Mouse (Mus musculus) liver, postnatal 0 days (tissue): ENCODE results near the gene Zfp36.

Source experiments
- CTCF ChIP-seq: sonication (generic); IDR thresholded peaks from 2 replicates; pipeline ENCODE4 v1.5.1; 2016; ENCODE audit warnings: antibody characterized with exemption, low read depth
- EP300 ChIP-seq: IDR thresholded peaks from 2 replicates; pipeline ENCODE4 v1.6.1; 2016; ENCODE audit warnings: antibody characterized with exemption, low read depth, mild to moderate bottlenecking

DNA sequence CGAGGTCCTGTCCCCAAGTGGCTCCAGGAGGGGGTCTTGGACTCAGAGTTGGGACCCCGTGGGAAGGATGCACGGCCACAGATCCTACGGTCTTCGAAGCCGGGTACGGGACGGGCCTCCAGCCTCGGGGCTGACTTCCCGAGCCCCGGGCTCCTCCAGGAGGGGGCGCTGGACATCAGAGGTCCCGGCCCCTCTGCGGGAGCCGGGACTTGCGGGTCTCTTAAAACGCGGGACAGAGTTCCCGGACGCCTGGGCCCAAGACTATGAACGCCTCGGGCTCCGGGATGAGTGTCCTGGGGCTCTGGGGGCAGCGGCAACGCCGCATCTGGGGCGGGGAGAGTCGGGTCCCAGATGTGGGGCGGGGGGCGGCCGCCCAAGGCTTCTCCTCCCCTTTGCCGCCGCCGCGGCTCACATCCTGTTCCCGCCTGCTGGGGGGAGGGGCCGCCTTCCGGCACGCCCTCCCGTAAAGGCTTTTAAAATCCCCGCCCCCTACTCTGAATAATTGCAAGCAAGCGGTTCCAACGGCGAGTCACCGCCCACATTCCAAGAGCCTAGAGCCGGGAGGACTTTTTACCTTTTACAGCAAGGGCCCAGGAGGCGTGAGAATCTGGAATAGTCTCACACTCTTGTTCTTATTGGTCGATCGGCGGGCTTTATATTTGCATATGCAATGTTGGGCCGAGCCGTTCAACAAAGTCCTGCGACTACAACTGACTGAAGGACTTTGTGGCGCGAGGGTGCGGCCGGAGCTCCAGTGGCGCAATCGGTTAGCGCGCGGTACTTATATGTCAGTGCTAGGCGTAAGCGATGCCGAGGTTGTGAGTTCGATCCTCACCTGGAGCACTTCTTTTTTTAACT lies 7.6 kb downstream of the Zfp36 start, which contains the start of gene Plekhg2:
- TF ChIP-seq CTCF, result peak; percentile 73
- peak; percentile 9; the same call in 1 of the 2 replicates for TF ChIP-seq EP300
